Mouse (Mus musculus) colon, adult 2 months (tissue): ENCODE results near the gene Pex12. TPM values are rescaled to one million over a fixed set of nuclear protein-coding genes. Genes with fewer than 3 reads are reported as not detected.

Experiments
- polyA plus RNA-seq: library from polyadenylated mRNA; depleted of rRNA; stranded (reverse); fragments of >200 nt; gene quantifications from 2 replicates; pipeline ENCODE4 v1.2.3, GENCODE M21; 2012; rRNA removed

The Pex12 gene
- 7.2 and 7.7 TPM in 2 replicates for polyA plus RNA-seq

DNA sequence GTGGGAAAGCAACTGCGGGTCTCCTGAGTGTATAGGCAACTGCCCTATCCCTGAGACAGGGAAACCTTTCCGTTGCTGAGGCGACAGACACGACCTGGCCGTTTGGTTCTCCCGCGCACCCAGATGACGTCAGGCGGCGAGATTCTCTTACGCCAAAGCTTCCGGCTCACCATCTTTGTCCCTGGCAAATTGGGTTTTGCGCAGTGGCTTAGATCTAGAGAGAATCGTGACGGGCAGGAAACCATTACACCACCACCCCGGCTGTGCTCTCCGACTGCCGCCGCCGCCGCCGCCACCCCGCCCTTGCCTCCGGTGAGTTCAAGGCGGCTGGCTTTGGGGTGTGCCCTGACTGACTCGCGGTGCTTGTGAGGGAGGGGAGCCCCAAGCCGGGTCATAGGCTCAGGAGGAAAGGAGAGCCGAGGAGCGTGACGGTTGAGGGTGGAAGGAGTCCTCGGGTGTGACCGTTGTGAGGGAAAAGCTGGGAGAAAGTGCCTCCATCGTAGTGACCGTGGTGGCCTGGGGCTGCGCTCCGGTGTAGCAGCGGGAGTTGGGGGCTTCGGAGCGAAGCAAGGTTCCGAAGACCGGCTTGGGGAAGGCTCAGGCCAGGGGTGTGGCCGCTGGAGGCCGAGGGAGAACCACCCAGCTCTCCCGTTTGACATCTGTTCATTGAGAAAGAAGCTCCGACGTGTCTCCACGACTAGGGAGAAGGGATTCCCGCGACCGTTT lies at the start of gene Pex12:
TSS of gene Pex12 (minus strand) at position 61 of the 726 bp plus-strand sequence.

DNA sequence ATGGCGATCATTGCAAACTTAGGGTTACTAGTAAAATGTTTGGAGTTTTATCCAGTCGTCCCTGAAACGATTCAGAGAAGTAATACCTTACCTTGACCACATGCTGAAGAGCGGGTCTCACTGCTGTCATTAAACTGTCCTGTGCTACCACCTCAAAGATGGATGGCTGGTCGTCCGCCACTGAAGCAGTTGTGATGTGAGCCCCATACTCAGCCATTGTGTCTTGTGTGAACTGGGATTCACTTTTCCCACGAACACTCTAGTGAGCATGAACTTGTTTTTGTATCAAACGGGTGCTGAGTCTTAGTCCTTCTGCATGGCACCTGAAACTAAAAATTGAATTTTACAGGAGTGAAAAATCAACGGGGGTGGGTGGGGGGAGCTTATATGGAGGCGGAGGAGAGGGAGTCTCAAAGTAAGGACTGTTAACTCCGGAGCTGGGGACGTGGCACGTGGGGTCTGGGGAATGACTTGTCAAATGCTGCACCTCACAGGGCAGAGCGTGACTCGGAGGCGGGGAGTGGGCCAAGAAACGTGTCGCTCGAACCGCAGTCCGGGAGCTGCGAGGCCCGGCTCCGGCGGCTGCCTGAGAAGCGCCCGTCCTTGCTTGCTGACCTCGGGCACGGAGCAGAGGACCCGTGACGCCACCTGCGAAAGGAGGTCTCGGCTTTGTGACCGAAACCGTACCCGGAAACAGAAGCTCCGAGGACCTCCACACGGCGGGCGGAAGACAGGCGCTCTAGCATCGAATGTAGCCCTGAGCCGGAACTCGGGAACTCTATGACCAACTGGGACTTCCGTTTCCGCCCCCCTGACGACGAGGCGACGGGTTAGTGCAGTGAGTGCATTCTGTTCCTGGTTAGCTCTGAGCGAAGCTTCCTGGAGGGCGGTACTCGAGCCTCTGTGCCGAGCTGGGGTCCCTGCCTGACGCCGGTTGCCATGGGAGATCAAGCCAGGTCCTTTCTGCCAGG lies 3.9 kb downstream of the Pex12 start, which contains the start of gene Ap2b1:
TSS of gene Ap2b1 (plus strand) at position 800 of the 971 bp plus-strand sequence.

DNA sequence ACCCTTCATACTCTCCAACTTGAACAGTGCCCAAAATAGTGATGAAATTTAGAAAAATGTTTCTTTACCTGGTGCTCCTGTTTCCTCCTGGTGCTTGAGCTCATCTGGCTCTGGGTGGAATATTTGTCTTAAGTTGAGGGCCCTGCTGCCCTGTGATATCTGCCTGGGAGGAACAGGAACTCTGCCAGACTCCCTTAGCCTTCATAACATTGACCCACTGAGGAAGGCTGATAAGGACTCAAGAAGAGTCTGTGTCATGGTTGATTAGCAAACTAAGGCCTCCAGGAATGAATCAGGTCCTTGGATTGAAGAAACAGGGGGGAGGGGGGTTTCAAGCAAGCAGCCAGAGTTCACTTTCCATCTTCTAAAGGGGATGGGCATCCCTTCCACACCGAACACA lies 15.8 kb downstream of the Pex12 start, which contains the start of gene Slfn14:
TSS of gene Slfn14 (minus strand) at position 161 of the 400 bp plus-strand sequence.

Other genes starting within 250 kb of the Pex12 start
- gene Slfn2, start 237.5 kb downstream of the Pex12 start, polyA plus RNA-seq: 2.1 and 2.2 TPM in 2 replicates
- gene Slfn1, start 185.7 kb downstream of the Pex12 start, polyA plus RNA-seq: 0.15 and 0.20 TPM in 2 replicates
- gene Slfn4, start 127.4 kb downstream of the Pex12 start, polyA plus RNA-seq: 5.8 and 10.8 TPM in 2 replicates
- gene Slfn3, start 111.3 kb downstream of the Pex12 start, polyA plus RNA-seq: 0.07 and 0.15 TPM in 2 replicates
- not detected in 2 replicates for gene Slfn14, start 15.9 kb downstream of the Pex12 start, polyA plus RNA-seq
- gene Ap2b1, start 3.6 kb downstream of the Pex12 start, polyA plus RNA-seq: 25.1 and 28.0 TPM in 2 replicates
- 1.7 and 2.9 TPM in 2 replicates for gene Rasl10b, start 106.6 kb upstream of the Pex12 start, polyA plus RNA-seq
- 0.43 and 0.51 TPM in 2 replicates for gene Gas2l2, start 126.9 kb upstream of the Pex12 start, polyA plus RNA-seq
- 0.91 and 1.0 TPM in 2 replicates for gene 1700020L24Rik, start 135.1 kb upstream of the Pex12 start, polyA plus RNA-seq
- gene Mmp28, start 160.5 kb upstream of the Pex12 start, polyA plus RNA-seq: 14.5 and 17.0 TPM in 2 replicates
- gene Taf15, start 170.5 kb upstream of the Pex12 start, polyA plus RNA-seq: 4.0 and 4.8 TPM in 2 replicates
- gene Heatr9, start 219.6 kb upstream of the Pex12 start, polyA plus RNA-seq: not detected in 2 replicates
- 24.9 and 44.7 TPM in 2 replicates for gene Ccl5, start 227.9 kb upstream of the Pex12 start, polyA plus RNA-seq